Mouse (Mus musculus) erythroid progenitor cell, adult 5-6 weeks (primary cell): ENCODE measurements around the gene Efr3b. TPM values are rescaled to one million over a fixed set of nuclear protein-coding genes. Genes with fewer than 3 reads are reported as not detected.

Experiments
- ATAC-seq: replicated peaks from 2 replicates; pipeline ENCODE4 v1.8.0; 2016; ENCODE audit warnings: moderate number of reproducible peaks, mild to moderate bottlenecking, moderate TSS enrichment, inconsistent platforms; ENCODE audit not compliant: poor library complexity, low FRiP score, severe bottlenecking
- total RNA-seq, 2 experiments: library from RNA; stranded (forward) in 1 of 2; stranded (reverse) in 1 of 2; fragments of 150-400 nt in 1 of 2; fragments of 186-747, 209-891 nt in 1 of 2; gene quantifications; 2 replicates each; pipeline versions ENCODE4 v1.2.3 to v1.2.4; 2015 to 2017; ENCODE audit warnings: low replicate concordance in 2 of 2

The Efr3b gene
- total RNA-seq (2015; ENCODE audit: low replicate concordance), result not detected in 2 replicates
- total RNA-seq (2017; ENCODE audit: low replicate concordance), result not detected in 2 replicates

GRCm38 (mm10) chr12:4038061-4039041 is at the start of gene Efr3b:
Efr3b (minus strand) TSS chr12:4038915.
- ATAC-seq, result no peak

- ATAC-seq, result no peak
These were observed 44.7 kb upstream of the Efr3b start for GRCm38 (mm10) chr12:4083441-4083840.

GRCm38 (mm10) chr12:4082132-4083001 is 43.7 kb upstream of the Efr3b start, which contains the start of gene Dnajc27:
Dnajc27 (plus strand) TSS chr12:4082583.
- ATAC-seq, result peak; percentile 97

DNA sequence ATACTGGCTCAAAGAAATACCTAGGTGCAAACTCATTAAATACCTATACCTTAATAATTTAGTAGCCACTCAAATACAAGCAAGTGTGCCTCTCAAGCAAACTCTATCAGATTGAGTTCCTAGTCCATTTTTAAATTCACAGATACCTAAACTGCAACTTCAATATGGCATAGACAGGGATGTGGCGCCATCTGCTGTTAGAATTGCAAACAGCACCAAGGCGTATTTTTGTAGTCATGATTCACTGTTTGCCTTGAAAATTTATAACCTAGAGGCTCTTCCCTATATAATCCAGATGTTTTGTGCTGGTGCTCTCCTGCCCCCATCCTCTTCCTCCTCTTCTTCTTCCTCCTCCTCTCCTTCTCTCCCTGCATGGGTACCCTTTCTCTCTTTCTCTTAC is 41.6 kb upstream of the Efr3b start:
- no peak for ATAC-seq

- no peak for ATAC-seq
These were observed 39.4 kb upstream of the Efr3b start for GRCm38 (mm10) chr12:4078069-4078468.

DNA sequence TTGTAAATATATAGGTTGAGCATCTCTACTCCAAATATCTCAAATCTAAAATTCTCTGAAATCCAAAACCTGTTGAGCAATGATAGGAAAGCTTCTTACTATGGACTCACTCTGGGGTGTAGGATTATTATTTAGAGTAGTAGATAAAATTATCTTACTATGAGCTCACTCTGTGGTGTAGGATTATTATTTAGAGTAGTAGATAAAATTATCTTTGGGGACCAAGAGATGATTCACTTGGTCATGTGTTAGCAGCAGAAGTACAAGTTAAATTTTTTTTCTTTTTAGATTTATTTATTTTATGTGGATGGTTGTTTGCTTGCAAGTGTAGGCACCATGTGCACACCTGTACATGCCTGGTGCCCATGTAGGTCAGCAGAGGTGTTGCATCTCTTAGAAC is 37.7 kb upstream of the Efr3b start:
- ATAC-seq, result no peak

DNA sequence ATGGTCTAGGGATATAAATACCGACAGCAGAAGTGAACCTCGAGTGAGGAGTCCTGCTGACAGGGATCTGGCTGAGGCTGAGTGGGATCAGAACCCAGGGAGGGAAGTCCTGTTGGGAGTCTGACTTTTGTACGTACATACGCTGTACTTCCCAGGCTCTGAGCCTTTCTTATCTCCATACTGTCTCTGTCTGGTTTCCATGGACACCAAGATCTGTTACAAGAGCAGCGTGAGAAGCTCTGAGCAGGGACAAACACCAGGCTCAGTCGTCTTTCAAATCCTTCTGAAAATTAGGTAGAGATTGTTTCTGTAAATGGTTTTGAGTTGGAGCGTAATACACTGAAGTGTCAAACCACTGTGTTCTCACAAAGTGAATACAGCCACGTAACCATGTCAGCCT is 36.7 kb upstream of the Efr3b start:
- ATAC-seq, result no peak

GRCm38 (mm10) chr12:4071671-4072070 is 33.0 kb upstream of the Efr3b start:
- ATAC-seq, result no peak

DNA sequence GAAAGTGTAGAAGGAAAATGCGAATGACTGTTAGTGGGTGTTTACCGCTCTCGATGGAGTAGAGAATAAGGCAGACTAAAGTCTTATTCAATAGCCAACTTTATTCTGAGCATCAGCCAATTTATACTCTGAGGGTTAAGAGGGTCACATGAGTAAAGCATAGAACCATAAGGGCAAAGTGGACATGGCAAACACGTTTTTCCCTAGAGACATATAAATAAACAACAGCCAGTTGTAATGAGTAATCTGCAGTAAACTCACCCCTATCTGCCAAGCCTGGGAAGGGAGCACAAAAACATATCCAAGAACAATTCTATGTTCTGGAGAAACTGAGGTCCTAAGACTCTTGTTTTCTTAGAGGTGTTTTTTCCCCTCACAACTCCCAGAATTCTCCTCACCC is 29.8 kb upstream of the Efr3b start:
- no peak for ATAC-seq

GRCm38 (mm10) chr12:4066681-4067459 is 28.2 kb upstream of the Efr3b start:
- no peak for ATAC-seq

- ATAC-seq, result no peak
These were observed 27.2 kb upstream of the Efr3b start for GRCm38 (mm10) chr12:4065944-4066343.

DNA sequence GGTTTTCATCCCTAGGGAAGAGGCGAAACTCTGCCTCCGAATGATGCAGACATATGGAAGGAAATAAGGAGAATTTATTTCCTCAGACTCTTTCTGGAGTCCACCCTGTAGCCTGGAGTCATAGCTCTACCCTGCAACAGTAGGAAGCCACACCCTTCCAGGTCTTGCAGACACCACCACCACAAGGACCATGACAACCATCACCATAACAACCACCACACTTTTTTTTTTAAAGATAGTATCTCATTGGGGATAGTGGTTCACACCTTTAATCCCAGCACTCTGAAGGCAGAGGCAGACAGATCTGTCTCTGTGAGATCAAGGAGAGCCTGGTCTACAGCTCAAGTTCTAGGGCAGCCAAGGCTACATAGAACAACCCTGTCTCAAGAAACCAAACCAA is 26.8 kb upstream of the Efr3b start:
- ATAC-seq, result no peak

DNA sequence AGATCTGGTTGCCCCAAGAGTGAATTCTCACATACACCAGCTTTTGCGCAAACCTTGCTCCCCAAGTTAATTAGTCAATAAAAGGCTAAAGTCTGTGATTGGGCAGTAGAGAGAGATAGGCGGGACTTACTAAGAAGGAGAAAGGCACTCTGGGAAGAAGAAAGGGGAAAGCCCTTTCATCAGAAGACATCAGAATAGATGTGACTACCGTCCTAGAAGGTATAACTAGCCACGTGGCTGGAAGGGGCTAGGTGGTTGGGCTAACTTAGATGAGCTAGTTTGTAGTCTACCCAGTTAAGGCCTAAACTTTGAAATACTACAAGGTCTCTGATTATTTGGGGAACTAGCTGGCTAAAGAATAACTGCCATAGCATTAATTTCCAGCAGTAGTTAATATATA is 21.0 kb upstream of the Efr3b start:
- no peak for ATAC-seq

DNA sequence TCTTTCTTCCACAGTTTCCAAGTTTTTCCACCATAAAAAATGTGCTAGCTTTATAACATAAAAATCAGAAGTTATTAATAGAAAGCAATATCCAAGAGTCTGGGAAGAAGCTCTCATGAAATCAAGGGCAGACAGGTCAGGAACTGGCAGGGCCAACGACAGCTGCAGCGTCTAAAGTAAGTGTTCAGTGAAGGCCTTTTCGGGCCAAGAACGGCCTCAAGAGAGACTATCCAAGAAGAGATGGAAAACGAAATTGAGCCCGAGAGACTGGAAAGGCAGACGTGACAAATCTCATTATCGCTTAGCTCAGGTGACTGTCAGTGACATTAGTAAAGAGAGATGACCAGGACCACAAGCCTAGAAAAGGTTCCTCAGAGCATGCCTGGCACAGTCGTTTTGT is 19.6 kb upstream of the Efr3b start:
- no peak for ATAC-seq

DNA sequence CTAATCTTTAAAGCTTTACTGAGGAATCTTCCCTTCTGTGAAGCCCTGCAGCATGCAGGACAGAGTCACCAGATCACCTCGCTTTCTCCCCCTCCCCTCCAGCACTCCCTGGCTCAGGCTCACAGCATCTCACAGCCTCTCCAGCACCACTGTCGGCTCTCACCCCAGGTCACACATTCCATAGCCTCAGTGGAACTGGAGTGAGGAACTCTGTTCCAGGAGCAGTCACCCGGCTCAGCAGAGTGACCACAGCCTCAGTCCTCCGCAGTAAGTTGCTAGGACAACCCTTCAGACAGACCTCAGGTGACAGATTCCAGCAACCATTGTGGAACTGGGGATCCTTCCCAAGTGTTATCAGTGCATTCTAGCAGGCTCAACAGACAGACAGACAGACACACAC is 16.1 kb upstream of the Efr3b start:
- ATAC-seq, result no peak

GRCm38 (mm10) chr12:4053643-4054042 is 14.9 kb upstream of the Efr3b start:
- ATAC-seq, result no peak

DNA sequence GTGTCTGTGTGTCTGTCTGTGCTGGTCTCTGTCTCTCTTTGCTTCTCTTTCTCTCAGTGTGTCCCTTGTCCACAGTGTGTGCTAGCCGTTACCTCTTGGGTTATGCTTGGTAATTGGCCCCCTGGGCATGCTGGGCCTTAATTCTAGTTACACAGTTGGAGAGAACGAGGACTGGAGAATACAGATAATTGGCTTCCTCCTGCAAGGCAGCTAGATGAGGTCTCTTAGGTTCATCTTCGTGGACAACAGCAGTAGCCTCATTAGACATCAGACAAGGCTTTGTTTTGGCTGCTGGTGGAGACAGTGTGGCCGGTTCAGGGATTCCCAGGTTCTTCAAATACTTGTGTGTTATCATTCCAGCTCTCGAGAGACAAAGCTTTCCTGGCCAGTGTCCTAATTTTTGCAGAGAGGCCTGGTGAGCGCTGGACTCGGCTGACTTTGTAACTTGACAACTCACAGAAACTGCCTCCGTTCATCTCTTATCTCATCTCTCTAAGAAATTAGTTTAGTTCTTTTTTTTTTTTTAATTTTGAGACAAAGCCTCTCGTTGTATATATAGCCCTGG is 12.2 kb upstream of the Efr3b start:
- no peak for ATAC-seq

DNA sequence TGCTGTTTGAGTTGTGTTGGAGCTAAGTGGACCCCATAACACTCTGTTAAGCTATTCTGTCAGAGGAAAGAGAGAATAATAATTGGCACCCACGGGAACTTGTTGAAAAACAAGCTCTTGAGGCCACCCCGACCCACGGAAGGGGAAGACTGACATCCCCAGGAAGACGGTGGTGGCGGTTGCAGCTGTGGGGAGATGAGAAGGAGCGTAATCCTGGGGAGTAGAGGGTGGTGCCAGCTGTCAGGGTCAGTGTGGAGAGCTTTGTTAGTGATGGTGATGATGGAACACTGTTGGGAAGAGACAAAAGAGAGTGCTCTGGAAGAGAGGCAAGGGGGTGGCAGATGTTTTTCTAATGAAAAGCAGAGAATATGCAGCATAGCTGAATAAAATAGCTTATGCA is 9.3 kb upstream of the Efr3b start:
- ATAC-seq, result no peak

GRCm38 (mm10) chr12:4045992-4046391 is 7.3 kb upstream of the Efr3b start:
- ATAC-seq, result no peak
